Mouse (Mus musculus): ENCODE data around the gene Samd9l.
A peak's percentile ranks its signal among the peaks of the same experiment; 100 is the strongest.
"Not testable (repeated sequence)": the region's sequence is repeated elsewhere in the genome, so short reads cannot be mapped to it uniquely, and the experiment has no call there.

The Samd9l gene

DNA sequence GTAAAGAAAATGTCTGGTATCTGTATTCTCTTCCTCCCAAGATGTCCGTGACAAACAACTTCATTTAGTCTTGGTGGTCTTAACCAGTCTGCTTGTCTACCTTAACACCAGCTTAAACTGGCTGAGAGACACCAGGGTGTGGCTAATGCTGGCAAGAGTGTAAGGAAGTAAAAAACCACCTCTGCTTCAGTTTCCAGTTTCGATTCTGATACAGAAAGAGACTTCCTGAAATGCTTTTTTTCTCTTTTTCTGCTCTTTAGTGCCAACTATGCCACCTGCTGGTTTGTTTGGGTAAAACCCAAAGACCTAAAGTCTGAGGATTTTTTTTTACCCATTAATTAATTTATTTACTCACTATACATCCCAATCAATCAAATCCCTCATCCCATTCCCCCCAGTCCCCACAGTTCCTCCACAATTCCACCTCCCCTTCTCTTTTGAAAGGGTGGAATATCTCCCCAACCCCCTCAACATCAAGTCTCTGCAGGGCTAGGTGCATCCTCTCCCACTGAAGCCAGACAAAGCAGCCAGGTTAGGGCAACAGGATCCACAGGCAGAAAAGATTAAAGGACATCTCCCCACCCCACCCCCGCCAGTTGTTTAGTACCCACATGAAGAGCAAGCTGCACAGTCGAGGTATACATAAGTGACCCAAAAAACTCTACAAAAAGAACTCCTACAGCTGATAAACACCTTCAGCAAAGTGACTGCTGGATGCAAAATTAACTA, at the start of gene Samd9l:
TSS of gene Samd9l (minus strand) at position 233 of the 729 bp plus-strand sequence.
- peak; percentile 78 for DNase-seq (ENCODE audit: extremely low read depth, insufficient read length, low spot score)

DNA sequence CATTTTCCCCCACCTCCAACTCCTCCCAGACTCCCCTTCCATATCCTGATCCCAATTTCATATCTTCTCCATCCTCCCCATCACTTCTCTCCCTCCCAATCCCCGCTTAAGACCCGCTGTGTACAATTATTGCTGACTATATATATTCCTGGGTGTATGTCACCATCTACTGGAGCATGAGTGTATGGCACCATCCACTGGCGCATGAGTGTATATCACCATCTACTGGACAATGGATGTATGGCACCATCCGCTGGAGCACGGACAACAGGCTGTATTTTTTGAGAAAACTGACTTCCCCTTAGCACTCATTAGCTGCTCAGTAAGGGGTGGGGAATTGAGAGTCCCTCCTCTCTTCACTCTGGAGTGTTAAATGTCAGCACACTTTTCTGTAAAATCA, 48.0 kb upstream of the Samd9l start:
- peak; percentile 55 for DNase-seq (ENCODE audit: extremely low read depth, insufficient read length, low spot score)

DNA sequence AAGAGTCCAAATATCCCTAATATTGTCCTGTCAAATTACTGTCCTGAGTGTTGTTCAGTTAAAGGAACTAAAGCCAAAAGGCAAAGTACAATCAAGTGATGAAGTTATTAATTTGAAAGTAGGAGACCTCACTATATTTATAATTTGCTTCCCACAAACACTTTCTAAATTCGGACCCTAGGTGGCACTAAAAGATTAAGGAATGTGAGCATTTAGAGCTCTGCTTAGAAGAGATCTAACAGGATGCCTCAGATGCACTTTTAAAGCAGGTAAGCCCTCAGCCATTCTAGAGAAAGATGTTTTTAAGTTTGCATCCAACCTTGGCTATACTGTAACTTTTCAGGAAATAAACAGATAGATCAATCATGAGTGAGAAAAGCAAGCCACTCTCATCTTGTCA, 44.5 kb upstream of the Samd9l start:
- DNase-seq (ENCODE audit: extremely low read depth, insufficient read length, low spot score), result no peak

DNA sequence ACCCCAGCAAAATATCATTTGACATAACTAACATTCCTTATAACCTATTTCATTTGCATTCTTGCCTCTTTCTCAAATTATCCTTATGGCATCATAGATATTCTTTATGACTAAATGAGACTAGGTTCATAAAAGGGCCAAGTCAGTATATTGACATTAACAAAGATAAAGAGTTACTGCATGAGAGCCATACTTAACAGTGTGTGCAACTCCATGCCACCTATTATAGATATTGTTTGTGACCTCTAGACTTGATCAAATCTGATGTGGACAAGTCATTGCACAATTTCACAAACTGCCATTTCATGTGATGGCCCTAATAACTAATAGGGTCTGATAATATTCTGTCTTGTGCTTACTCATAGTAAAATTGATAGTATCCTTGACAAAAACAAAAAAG, 36.7 kb upstream of the Samd9l start:
- no peak for DNase-seq (ENCODE audit: extremely low read depth, insufficient read length, low spot score)

DNA sequence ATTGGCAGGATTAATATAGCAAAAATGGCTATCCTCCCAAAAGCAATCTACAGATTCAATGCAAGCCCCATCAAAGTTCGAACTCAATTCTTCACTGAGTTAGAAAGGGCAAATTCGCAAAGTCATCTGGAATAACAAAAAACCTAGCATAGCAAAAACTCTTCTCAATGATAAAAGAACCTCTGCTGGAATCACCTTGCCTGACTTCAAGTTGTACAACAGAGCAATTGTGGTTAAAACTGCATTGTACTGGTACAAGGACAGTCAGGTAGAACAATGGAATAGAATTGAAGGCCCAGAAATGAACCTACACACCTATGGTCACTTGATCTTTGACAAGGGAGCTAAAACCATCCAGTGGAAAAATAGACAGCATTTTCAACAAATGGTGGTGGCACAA, 31.6 kb upstream of the Samd9l start:
- not testable (repeated sequence) for DNase-seq (ENCODE audit: extremely low read depth, insufficient read length, low spot score)

DNA sequence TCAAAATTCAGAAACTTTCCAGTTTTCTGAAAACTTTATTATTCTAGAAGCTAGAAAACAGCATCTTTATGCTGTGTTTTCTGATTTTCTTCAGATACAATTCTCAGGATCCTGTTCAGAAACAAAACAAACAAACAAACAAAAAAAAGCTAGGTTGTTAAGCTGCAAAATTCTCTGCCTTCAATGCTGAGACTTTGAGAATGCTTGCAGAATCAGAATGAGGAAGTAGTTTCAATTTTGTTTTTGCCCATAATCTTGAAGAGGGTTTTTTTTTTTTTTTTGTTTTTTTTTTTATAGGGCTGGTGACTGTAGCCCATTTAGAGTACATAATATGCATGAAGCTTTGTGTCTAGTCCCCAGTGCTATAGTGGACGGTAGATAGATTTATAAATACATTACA, 27.7 kb upstream of the Samd9l start:
- DNase-seq (ENCODE audit: extremely low read depth, insufficient read length, low spot score), result no peak

DNA sequence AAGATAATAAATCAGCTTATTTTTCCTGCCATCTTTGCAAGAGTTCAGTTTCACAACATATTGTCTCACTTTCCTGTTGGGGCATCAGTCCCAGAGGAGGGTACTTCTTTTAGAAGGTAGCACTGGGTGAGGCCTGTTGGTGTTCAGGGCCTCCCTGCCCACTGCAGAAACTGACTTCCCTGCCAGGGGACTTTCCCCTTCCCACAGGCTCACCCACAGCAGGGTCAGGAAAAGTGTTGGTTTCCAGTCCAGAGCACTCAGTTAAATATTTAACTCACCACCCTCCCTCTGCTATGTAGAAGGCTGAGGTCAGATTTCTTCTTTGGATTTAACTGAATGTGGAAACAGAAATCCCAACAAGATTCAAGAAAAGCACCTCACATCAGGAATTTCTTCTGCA, 26.0 kb upstream of the Samd9l start:
- not testable (repeated sequence) for DNase-seq (ENCODE audit: extremely low read depth, insufficient read length, low spot score)

DNA sequence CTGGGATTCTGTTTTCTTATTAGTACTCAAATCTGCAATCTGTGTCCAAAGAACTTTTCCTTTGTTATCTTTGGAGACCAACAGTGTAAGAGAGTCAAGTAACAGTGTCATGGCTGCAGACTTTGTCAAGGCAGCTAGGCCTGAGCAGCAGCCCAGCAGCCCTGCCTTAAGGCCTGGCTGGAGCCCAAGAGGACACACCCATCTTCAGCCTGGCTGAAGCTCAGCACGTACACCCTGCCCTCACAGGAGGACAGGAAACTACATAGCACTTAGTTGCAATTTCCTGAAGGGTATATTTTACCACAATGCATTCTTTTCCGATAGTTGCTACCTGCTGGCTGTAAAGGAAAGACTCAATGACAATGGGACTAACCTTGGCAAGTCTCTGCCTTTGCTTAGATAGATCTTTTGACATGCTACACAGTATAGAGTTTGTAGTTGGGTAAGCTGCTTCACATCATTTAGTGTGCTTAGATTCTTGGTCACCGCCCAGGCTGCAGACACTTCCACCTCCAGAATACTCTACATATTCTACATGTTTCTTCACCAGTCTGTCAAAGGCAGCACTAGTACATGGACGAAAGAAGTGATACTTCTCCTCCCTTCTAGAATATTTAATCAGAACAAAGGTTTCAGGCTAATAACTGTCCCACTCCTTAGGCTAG, 25.4 kb upstream of the Samd9l start:
- peak; percentile 67 for DNase-seq (ENCODE audit: extremely low read depth, insufficient read length, low spot score)

DNA sequence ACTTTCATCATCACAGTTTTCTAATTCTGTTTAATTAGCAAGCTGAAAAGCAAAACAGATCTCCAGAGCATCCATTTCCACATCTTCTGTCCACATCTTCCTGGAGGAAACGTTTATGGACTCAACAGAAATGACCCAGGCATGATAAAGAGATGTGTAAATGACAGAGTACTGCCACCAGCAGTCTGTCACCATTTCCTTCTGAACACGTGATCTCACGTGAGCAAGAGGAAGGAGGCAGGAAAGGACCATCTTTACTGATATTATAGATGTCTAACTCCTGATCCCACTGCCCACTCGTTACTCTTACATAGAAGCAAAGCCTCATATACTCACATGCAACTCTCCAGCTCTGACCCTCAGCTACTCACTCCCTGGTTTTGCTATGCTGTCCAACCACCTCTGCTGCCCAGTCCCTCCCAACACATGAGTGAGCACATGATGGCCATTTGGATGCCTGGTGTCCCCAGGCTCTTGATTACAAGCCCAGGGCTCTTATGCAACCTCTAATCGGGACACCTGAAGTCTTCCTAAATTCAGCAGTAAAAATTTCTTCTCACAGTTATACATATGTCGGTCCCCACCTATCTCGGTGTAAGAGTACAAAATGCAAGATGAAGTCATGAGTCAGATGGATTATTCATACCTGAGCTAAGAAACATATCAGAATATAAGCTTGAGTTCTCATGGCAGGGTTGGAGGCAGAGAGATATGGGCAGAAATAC, 2.0 kb downstream of the Samd9l start:
- DNase-seq (ENCODE audit: extremely low read depth, insufficient read length, low spot score), result not testable (repeated sequence)

DNA sequence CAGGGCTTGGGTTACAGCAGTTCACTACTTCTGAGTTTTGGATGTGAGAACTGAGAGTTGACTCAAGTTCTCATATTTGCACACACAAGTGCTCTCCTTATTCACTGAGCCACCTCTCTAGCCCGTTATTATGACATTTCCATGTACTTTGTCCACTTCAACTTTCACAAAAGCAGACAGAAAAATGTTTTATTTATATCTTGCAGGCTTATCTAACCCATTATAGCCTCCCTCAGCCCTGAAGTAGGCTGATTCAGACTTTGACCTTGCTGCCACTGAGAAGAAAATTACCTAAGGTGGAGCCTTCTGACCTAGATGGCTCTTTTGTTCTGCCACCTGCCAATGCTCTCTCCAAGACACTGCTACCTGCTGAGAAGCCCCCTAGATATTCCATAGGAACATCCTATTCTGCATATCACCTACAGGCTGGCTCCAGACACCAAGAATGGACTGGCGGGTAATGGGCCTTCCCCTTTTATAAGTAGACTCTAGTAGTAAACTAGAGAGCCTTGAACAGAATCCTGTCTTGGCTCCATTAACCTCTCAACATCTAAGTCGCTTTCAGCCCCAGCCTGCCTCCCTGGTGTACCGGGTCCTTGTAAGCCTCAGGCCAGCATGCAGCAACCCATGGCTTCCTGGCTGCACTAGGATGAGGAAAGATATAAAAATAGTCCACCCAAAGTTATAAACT, 3.3 kb downstream of the Samd9l start:
- DNase-seq (ENCODE audit: extremely low read depth, insufficient read length, low spot score), result not testable (repeated sequence)

DNA sequence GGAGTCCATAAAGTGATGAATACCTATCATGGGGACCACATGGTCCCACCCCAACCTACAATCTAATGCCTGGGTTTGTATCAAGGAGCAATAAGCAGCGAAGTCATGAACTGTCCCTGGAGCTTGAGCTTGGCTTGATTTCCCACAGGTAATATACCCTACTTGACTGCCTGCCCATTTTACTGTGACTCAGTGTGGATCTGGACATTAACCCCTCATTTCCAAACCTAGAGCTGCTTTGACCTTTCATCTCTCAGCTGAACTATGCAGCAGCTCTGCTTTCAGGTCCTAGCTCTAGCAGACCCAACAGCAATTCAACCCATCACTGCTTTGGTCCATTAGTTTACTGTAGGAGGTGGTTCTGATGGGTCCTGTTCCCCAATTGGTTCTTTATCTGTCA, 9.4 kb downstream of the Samd9l start:
- no peak for DNase-seq (ENCODE audit: extremely low read depth, insufficient read length, low spot score)

DNA sequence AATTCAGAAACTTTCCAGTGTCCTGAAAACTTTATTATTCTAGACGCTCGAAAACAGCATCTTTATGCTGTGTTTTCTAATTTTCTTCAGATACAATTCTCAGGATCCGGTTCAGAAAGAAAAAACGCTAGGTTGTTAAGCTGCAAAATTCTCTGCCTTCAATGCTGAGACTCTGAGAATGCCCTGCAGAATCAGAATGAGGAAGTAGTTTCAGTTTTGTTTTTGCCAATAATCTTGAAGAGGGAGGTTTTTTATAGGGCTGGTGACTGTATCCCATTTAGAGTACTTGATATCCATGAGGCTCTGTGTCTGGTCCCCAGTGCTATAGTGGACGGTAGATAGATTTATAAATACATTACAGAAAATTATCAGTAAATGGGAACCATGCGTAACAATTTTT, 12.8 kb downstream of the Samd9l start:
- no peak for DNase-seq (ENCODE audit: extremely low read depth, insufficient read length, low spot score)

DNA sequence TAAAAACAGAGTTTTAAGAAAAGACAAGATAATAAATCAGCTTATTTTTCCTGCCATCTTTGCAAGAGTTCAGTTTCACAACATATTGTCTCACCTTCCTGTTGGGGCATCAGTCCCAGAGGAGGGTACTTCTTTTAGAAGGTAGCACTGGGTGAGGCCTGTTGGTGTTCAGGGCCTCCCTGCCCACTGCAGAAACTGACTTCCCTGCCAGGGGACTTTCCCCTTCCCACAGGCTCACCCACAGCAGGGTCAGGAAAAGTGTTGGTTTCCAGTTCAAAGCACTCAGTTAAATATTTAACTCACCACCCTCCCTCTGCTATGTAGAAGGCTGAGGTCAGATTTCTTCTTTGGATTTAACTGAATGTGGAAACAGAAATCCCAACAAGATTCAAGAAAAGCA, 14.6 kb downstream of the Samd9l start:
- DNase-seq (ENCODE audit: extremely low read depth, insufficient read length, low spot score), result not testable (repeated sequence)

DNA sequence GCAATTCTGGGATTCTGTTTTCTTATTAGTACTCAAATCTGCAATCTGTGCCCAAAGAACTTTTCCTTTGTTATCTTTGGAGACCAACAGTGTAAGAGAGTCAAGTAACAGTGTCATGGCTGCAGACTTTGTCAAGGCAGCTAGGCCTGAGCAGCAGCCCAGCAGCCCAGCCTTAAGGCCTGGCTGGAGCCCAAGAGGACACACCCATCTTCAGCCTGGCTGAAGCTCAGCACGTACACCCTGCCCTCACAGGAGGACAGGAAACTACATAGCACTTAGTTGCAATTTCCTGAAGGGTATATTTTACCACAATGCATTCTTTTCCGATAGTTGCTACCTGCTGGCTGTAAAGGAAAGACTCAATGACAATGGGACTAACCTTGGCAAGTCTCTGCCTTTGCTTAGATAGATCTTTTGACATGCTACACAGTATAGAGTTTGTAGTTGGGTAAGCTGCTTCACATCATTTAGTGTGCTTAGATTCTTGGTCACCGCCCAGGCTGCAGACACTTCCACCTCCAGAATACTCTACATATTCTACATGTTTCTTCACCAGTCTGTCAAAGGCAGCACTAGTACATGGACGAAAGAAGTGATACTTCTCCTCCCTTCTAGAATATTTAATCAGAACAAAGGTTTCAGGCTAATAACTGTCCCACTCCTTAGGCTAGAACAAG, 15.1 kb downstream of the Samd9l start:
- not testable (repeated sequence) for DNase-seq (ENCODE audit: extremely low read depth, insufficient read length, low spot score)

DNA sequence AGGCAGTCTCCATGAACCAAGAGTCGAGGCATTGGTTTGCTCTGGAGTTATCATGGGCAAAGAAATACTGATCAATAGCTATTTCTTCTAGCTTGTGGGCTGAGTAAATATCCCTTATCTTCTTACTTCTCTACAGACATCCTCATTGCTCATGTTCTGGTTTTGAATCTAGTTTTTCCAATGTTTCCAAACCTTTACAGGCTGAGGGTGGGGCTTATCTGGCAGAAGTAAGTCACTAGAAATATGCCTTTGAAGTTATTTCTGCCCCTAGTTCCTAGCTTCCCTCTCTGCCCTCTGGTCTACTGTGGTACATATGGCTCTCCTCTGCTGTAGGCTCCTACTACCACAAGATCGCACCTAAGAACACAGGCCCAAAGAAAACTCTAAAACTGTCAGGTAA, 20.2 kb downstream of the Samd9l start:
- DNase-seq (ENCODE audit: extremely low read depth, insufficient read length, low spot score), result no peak

DNA sequence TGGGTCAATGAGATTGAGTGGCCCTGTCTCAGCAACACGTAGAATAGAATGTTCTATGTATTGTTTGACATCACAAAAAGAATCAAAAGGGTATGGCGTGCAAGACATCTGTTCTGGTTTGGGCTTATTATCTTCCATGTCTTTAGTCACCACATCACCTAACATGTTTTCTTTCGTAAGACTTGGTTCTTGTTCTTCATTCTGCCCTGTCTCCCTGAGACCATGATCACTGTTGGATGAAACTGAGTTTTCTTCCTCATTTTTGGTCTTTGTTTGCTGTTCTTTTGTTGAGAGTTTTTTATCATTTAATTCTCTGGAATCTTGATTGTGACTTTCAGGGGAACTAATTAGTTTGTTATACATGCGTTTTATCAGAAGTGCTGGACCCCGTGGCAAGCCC, 22.7 kb downstream of the Samd9l start:
- DNase-seq (ENCODE audit: extremely low read depth, insufficient read length, low spot score), result no peak

DNA sequence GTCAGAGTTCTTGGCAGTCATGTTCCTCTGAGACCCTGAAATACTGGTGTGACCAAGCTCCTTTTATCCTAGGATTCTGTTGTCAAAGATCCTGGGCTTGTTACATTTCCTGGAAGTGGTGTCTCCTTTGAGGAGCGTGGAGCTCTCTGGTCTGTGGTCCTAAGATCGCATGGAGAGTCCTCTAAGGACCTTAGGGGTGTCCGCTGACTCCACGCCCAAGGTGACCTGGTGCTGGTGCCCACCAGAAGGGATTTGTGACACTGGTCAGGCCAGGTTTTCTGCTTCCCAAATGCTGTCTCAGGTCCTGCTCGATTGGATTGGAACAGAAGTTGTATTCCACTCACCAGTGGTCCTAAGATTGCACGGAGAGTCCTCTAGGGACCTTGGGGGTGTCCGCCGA, 29.8 kb downstream of the Samd9l start:
- DNase-seq (ENCODE audit: extremely low read depth, insufficient read length, low spot score), result no peak

DNA sequence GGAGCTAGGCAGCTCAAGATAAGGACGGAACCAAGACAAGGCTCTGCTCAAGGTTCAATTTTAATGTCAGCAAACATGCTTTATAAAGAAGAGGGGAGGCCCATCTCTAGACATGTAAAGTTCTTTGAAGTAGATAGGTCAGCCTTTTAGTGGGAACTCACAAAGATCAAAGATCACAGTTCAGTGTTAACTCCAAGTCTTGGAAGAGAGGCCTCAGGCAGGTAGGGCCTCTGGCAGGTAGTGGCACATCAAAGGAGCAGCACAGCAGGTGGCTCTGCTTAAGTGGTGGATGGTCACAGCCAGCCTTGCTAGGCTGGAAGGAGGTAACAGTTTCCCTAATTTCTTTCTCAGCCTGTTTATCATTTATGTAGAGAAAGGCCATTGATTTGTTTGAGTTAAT, 33.8 kb downstream of the Samd9l start:
- DNase-seq (ENCODE audit: extremely low read depth, insufficient read length, low spot score), result not testable (repeated sequence)

DNA sequence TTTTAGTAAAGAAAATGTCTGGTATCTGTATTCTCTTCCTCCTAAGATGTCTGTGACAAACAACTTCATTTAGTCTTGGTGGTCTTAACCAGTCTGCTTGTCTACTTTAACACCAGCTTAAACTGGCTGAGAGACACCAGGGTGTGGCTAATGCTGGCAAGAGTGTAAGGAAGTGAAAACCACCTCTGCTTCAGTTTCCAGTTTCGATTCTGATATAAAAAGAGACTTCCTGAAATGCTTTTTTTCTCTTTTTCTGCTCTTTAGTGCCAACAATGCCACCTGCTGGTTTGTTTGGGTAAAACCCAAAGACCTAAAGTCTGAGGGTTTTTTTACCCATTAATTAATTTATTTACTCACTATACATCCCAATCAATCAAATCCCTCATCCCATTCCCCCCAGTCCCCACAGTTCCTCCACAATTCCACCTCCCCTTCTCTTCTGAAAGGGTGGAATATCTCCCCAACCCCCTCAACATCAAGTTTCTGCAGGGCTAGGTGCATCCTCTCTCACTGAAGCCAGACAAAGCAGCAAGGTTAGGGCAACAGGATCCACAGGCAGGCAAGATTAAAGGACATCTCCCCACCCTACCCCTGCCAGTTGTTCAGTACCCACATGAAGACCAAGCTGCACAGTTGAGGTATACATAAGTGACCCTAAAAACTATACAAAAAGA, 53.3 kb downstream of the Samd9l start:
- not testable (repeated sequence) for DNase-seq (ENCODE audit: extremely low read depth, insufficient read length, low spot score)

DNA sequence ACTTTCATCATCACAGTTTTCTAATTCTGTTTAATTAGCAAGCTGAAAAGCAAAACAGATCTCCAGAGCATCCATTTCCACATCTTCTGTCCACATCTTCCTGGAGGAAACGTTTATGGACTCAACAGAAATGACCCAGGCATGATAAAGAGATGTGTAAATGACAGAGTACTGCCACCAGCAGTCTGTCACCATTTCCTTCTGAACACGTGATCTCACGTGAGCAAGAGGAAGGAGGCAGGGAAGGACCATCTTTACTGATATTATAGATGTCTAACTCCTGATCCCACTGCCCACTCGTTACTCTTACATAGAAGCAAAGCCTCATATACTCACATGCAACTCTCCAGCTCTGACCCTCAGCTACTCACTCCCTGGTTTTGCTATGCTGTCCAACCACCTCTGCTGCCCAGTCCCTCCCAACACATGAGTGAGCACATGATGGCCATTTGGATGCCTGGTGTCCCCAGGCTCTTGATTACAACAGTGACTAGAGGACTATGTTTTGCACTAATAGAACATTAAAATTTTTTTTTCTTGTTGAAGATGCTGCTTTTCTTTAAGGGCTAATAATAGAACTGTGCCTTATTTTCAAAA, 54.2 kb downstream of the Samd9l start:
- peak; percentile 20 for DNase-seq (ENCODE audit: extremely low read depth, insufficient read length, low spot score)
